Mouse (Mus musculus) megakaryocyte, embryonic 14.5 days (primary cell): ENCODE results near the gene Hist1h4c.

Source experiments
- FLI1 ChIP-seq: IDR thresholded peaks from 2 replicates; pipeline ENCODE4 v1.6.1; 2012; ENCODE audit warnings: low read length, inconsistent platforms, mixed read lengths
- GATA1 ChIP-seq: IDR thresholded peaks from 3 replicates; pipeline ENCODE4 v1.6.1; 2012; ENCODE audit warnings: mixed read lengths, low read length, inconsistent platforms, borderline replicate concordance

DNA sequence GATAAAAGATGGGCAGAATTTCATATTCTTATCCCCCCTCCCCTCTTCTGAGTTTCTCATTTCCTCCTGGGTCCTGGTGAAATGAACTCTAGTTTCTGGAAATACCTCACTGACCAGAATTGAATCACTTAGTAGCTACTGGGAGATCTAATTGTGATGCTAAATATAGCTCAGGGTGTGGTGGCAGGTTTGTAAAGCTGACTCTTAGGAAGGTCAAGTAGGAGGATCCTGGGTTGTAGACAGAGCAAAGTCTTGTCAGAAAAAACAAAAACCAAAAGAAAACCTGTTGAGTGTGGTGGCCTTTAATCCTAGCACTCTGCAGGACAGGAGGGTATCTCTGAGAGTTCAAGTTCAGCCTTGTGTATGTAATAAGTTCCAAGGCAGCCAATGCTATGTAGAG, 43.8 kb upstream of the Hist1h4c start:
- TF ChIP-seq GATA1 (no peak), FLI1 (no peak)
